Mouse (Mus musculus) MEL (cell line): ENCODE measurements around the gene Spint2. TPM values are rescaled to one million over a fixed set of nuclear protein-coding genes. Genes with fewer than 3 reads are reported as not detected.

ENCODE experiments used
- DNase-seq: peaks from one replicate; pipeline ENCODE4 v3.0.0; 2011; ENCODE audit warnings: low read depth, low spot score
- H3K27ac ChIP-seq: 2 replicates; pipeline ENCODE4 v1.5.1; 2012; ENCODE audit warnings: low read depth, mild to moderate bottlenecking, control low read depth, low read length, moderate library complexity; ENCODE audit not compliant: control insufficient read depth
- H3K27me3 ChIP-seq, 2 experiments: fragments of 150-350 bp in 1 of 2; sonication (generic) in 1 of 2; 2 replicates each; pipeline ENCODE4 v1.6.1; 2012; ENCODE audit warnings: low read length in 2 of 2, mild to moderate bottlenecking in 2 of 2, improper control_type of control experiment in 1 of 2, moderate library complexity in 1 of 2; ENCODE audit not compliant: insufficient read depth in 2 of 2, control insufficient read depth in 1 of 2
- H3K36me3 ChIP-seq, 2 experiments: 2 replicates each; pipeline ENCODE4 v1.6.1; 2012 to 2014; ENCODE audit warnings: low read length in 2 of 2, improper control_type of control experiment in 1 of 2, inconsistent platforms in 1 of 2, mild to moderate bottlenecking in 1 of 2; ENCODE audit not compliant: insufficient read depth in 2 of 2, control insufficient read depth in 1 of 2
- H3K4me1 ChIP-seq, 2 experiments: fragments of 150-350 bp in 1 of 2; sonication (generic) in 1 of 2; 2 replicates each; pipeline ENCODE4 v1.6.1; 2012; ENCODE audit warnings: low read length in 2 of 2, improper control_type of control experiment in 1 of 2, mild to moderate bottlenecking in 1 of 2; ENCODE audit not compliant: insufficient read depth in 2 of 2, control insufficient read depth in 1 of 2
- H3K4me3 ChIP-seq, 2 experiments: fragments of 150-350 bp in 1 of 2; sonication (generic) in 1 of 2; 2 replicates each; pipeline ENCODE4 v1.5.1; 2012; ENCODE audit warnings: low read depth in 2 of 2, low read length in 2 of 2, mild to moderate bottlenecking in 2 of 2, moderate library complexity in 2 of 2, control low read depth in 1 of 2, improper control_type of control experiment in 1 of 2; ENCODE audit not compliant: control insufficient read depth in 1 of 2, insufficient read depth in 1 of 2
- H3K79me2 ChIP-seq: 2 replicates; pipeline ENCODE4 v1.6.1; 2012; ENCODE audit warnings: mild to moderate bottlenecking, low read length, moderate library complexity; ENCODE audit not compliant: control insufficient read depth, poor library complexity, insufficient read depth
- H3K9ac ChIP-seq: 2 replicates; pipeline ENCODE4 v1.6.1; 2012; ENCODE audit warnings: low read depth, mild to moderate bottlenecking, control low read depth, low read length, moderate library complexity; ENCODE audit not compliant: control insufficient read depth, poor library complexity, severe bottlenecking
- H3K9me3 ChIP-seq: fragments of 150-350 bp; sonication (generic); replicated peaks from 2 replicates; pipeline ENCODE4 v1.6.1; 2012; ENCODE audit warnings: mild to moderate bottlenecking, low read length, improper control_type of control experiment, moderate library complexity; ENCODE audit not compliant: insufficient read depth
- CHD1 ChIP-seq: IDR thresholded peaks from 2 replicates; pipeline ENCODE4 v1.6.1; 2012; ENCODE audit warnings: low read depth, mild to moderate bottlenecking, inconsistent platforms, low read length, improper control_type of control experiment
- CHD2 ChIP-seq: IDR thresholded peaks from 2 replicates; pipeline ENCODE4 v1.6.1; 2011; ENCODE audit warnings: low read length, improper control_type of control experiment
- CTCF ChIP-seq, 3 experiments: IDR thresholded peaks in 2 of 3; conservative IDR thresholded peaks in 1 of 3; 2 replicates each; pipeline ENCODE4 v1.5.1; 2011 to 2012; ENCODE audit warnings: low read length in 3 of 3, low read depth in 2 of 3, mild to moderate bottlenecking in 2 of 3, improper control_type of control experiment in 1 of 3, inconsistent platforms in 1 of 3, mixed read lengths in 1 of 3, moderate library complexity in 1 of 3; ENCODE audit not compliant: control insufficient read depth in 1 of 3, insufficient read depth in 1 of 3, poor library complexity in 1 of 3, severe bottlenecking in 1 of 3
- E2F4 ChIP-seq: IDR thresholded peaks from 2 replicates; pipeline ENCODE4 v1.6.1; 2011; ENCODE audit warnings: low read depth, low read length, improper control_type of control experiment, borderline replicate concordance
- ELF1 ChIP-seq: IDR thresholded peaks from 2 replicates; pipeline ENCODE4 v1.6.1; 2014; ENCODE audit warnings: low read depth, mild to moderate bottlenecking, inconsistent platforms, low read length, improper control_type of control experiment, moderate library complexity
- ETS1 ChIP-seq: IDR thresholded peaks from 2 replicates; pipeline ENCODE4 v1.6.1; 2012; ENCODE audit warnings: low read depth, mild to moderate bottlenecking, inconsistent platforms, low read length, improper control_type of control experiment, moderate library complexity
- GABPA ChIP-seq: IDR thresholded peaks from 2 replicates; pipeline ENCODE4 v1.6.1; 2012; ENCODE audit warnings: low read depth, mild to moderate bottlenecking, inconsistent platforms, low read length, improper control_type of control experiment, moderate library complexity
- GATA1 ChIP-seq: IDR thresholded peaks from 2 replicates; pipeline ENCODE4 v1.6.1; 2011; ENCODE audit warnings: low read depth, low read length, improper control_type of control experiment
- HCFC1 ChIP-seq: IDR thresholded peaks from 2 replicates; pipeline ENCODE4 v1.6.1; 2012; ENCODE audit warnings: low read depth, mild to moderate bottlenecking, inconsistent platforms, low read length, improper control_type of control experiment, moderate library complexity
- JUND ChIP-seq: IDR thresholded peaks from 2 replicates; pipeline ENCODE4 v1.6.1; 2011; ENCODE audit warnings: low read depth, mild to moderate bottlenecking, improper control_type of control experiment, low read length
- MAFK ChIP-seq: IDR thresholded peaks from 2 replicates; pipeline ENCODE4 v1.6.1; 2011; ENCODE audit warnings: low read depth, mild to moderate bottlenecking, low read length, improper control_type of control experiment, borderline replicate concordance
- MAX ChIP-seq: IDR thresholded peaks from 2 replicates; pipeline ENCODE4 v1.6.1; 2011; ENCODE audit warnings: low read length, improper control_type of control experiment
- MEF2A ChIP-seq: IDR thresholded peaks from 2 replicates; pipeline ENCODE4 v1.6.1; 2014; ENCODE audit warnings: low read depth, mild to moderate bottlenecking, inconsistent platforms, low read length, improper control_type of control experiment; ENCODE audit not compliant: poor library complexity, insufficient replicate concordance, severe bottlenecking; ENCODE audit errors: extremely low read depth
- MXI1 ChIP-seq: IDR thresholded peaks from 2 replicates; pipeline ENCODE4 v1.6.1; 2011; ENCODE audit warnings: mild to moderate bottlenecking, low read depth, low read length, improper control_type of control experiment
- MYC ChIP-seq: IDR thresholded peaks from 2 replicates; pipeline ENCODE4 v1.6.1; 2011; ENCODE audit warnings: low read depth, mild to moderate bottlenecking, low read length, improper control_type of control experiment, moderate library complexity
- NRF1 ChIP-seq: IDR thresholded peaks from 2 replicates; pipeline ENCODE4 v1.6.1; 2014; ENCODE audit warnings: low read depth, mild to moderate bottlenecking, inconsistent platforms, low read length, improper control_type of control experiment, moderate library complexity; ENCODE audit not compliant: poor library complexity, insufficient read depth, severe bottlenecking
- POLR2A ChIP-seq, 2 experiments: IDR thresholded peaks; 2 replicates each; pipeline ENCODE4 v1.6.1; 2011 to 2012; ENCODE audit warnings: low read length in 2 of 2, mild to moderate bottlenecking in 2 of 2, control low read depth in 1 of 2, improper control_type of control experiment in 1 of 2, low read depth in 1 of 2, moderate library complexity in 1 of 2; ENCODE audit not compliant: control insufficient read depth in 1 of 2, insufficient read depth in 1 of 2, poor library complexity in 1 of 2
- POLR2AphosphoS2 ChIP-seq: IDR thresholded peaks from 2 replicates; pipeline ENCODE4 v1.6.1; 2011; ENCODE audit warnings: low read length, improper control_type of control experiment
- POLR2AphosphoS5 ChIP-seq: IDR thresholded peaks from 2 replicates; pipeline ENCODE4 v1.6.1; 2012; ENCODE audit warnings: low read depth, borderline replicate concordance, mild to moderate bottlenecking, inconsistent platforms, low read length, moderate library complexity, mixed read lengths
- RCOR1 ChIP-seq: IDR thresholded peaks from 2 replicates; pipeline ENCODE4 v1.6.1; 2012; ENCODE audit warnings: low read depth, mild to moderate bottlenecking, inconsistent platforms, low read length, improper control_type of control experiment
- SIN3A ChIP-seq: IDR thresholded peaks from 2 replicates; pipeline ENCODE4 v1.6.1; 2012; ENCODE audit warnings: low read length, improper control_type of control experiment, inconsistent platforms
- TAL1 ChIP-seq: IDR thresholded peaks from 2 replicates; pipeline ENCODE4 v1.6.1; 2012; ENCODE audit warnings: mild to moderate bottlenecking, inconsistent platforms, low read length, moderate library complexity, mixed read lengths
- TBP ChIP-seq: IDR thresholded peaks from 2 replicates; pipeline ENCODE4 v1.8.0; 2011; ENCODE audit warnings: low read depth, low read length, improper control_type of control experiment
- TCF12 ChIP-seq: IDR thresholded peaks from 2 replicates; pipeline ENCODE4 v1.6.1; 2014; ENCODE audit warnings: low read depth, mild to moderate bottlenecking, inconsistent platforms, low read length, improper control_type of control experiment, moderate library complexity
- UBTF ChIP-seq: IDR thresholded peaks from 2 replicates; pipeline ENCODE4 v1.6.1; 2012; ENCODE audit warnings: low read depth, mild to moderate bottlenecking, inconsistent platforms, low read length, improper control_type of control experiment, moderate library complexity, borderline replicate concordance; ENCODE audit not compliant: insufficient read depth
- ZKSCAN1 ChIP-seq: IDR thresholded peaks from 2 replicates; pipeline ENCODE4 v1.6.1; 2012; ENCODE audit warnings: low read depth, mild to moderate bottlenecking, inconsistent platforms, low read length, improper control_type of control experiment, moderate library complexity
- ZMIZ1 ChIP-seq: IDR thresholded peaks from 2 replicates; pipeline ENCODE4 v1.6.1; 2012; ENCODE audit warnings: low read depth, mild to moderate bottlenecking, inconsistent platforms, low read length, improper control_type of control experiment, moderate library complexity
- polyA plus RNA-seq, 2 experiments: library from polyadenylated mRNA; stranded (reverse) in 1 of 2; unstranded in 1 of 2; fragments of >175 nt in 1 of 2; fragments of >200 nt in 1 of 2; gene quantifications; 2 replicates each; pipeline versions ENCODE4 v1.2.1 to v1.2.4; 2012; ENCODE audit warnings: low replicate concordance in 2 of 2, low read depth in 1 of 2; ENCODE audit not compliant: insufficient read length in 2 of 2, insufficient read depth in 1 of 2, missing spikeins in 1 of 2
- total RNA-seq: library from RNA; depleted of rRNA; stranded (reverse); fragments of 300-350 nt; gene quantifications from 2 replicates; pipeline ENCODE4 v1.2.3, GENCODE M21; 2012

Gene Spint2
- total and polyA plus RNA-seq, 3 experiments, result 78.1 to 131 TPM; not detected in 1

DNA sequence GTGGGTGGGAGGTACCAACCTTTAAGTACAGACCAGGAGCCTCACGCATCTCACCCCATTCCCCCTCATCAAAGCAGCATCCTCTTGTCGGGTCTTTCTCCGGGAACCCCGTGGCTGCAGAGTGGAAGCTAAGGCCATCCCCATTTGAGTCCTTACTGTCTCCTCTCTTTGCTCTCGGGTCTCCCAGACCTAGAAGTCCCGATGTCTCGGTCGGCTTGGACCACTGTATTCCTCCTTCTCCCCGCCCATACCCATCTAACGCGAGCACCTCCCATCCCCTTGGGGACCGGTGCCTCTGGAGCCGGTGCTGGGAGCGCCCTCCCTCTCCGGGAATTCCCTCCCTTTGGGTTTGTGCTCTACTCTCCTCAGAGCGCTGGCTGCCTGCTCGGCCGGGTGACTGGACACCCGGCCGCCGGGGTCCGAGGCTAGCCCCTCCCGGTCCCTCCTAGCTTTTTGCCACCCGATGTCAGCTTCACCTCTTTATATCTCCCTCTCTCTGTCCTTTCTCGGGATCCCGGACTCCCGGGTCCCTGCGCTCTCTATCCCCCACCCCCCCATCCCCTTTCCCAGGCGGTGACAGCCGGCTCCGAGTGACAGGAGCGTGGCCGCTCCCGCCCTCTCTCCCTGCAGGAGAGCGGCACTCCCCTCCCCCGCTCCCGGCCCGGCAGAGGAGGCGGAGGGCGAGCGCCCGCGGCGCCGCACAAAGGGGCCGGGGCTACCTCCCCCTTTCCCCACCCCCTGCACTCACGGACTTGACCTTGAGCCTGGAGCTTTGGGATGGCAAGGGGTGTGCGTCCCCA, 23.0 kb upstream of the Spint2 start:
- TF ChIP-seq MYC (no peak), POLR2AphosphoS2 (no peak), POLR2A (IDR thresholded peaks at IDR 0.05; ENCODE audit: control insufficient read depth in 1 of 2, insufficient read depth in 1 of 2, low read depth in 1 of 2, low read length in 2 of 2, poor library complexity in 1 of 2) (no peak), TAL1 (no peak), CTCF (IDR thresholded peaks at IDR 0.05 in 2 of 3, conservative IDR thresholded peaks at IDR 0.05 in 1 of 3; ENCODE audit: control insufficient read depth in 1 of 3, insufficient read depth in 1 of 3, low read depth in 2 of 3, low read length in 3 of 3, poor library complexity in 1 of 3, severe bottlenecking in 1 of 3) (no peak), TCF12 (no peak), CHD2 (no peak), POLR2AphosphoS5 (no peak), GABPA (no peak), E2F4 (no peak), UBTF (no peak), MAFK (no peak), JUND (no peak), GATA1 (no peak), ZKSCAN1 (no peak), ELF1 (no peak), MEF2A (no peak), CHD1 (no peak)
- Histone ChIP-seq H3K36me3 (peaks cover 0 to 4% of the 10 kb centered on the region in 2 experiments; a peak in 2 of 4 replicates), H3K9me3 (no peaks in the 10 kb centered on the region), H3K9ac (peak overlapping the region; percentile 73), H3K4me3 (peak overlapping the region; percentile 52 to 65), H3K27me3 (no peaks in the 10 kb centered on the region), H3K27ac (no peak overlapping the region), H3K4me1 (peaks cover 3 to 7% of the 10 kb centered on the region in 2 experiments), H3K79me2 (no peaks in the 10 kb centered on the region; the same call in none of the 2 replicates)
- DNase-seq, result peak; percentile 39

DNA sequence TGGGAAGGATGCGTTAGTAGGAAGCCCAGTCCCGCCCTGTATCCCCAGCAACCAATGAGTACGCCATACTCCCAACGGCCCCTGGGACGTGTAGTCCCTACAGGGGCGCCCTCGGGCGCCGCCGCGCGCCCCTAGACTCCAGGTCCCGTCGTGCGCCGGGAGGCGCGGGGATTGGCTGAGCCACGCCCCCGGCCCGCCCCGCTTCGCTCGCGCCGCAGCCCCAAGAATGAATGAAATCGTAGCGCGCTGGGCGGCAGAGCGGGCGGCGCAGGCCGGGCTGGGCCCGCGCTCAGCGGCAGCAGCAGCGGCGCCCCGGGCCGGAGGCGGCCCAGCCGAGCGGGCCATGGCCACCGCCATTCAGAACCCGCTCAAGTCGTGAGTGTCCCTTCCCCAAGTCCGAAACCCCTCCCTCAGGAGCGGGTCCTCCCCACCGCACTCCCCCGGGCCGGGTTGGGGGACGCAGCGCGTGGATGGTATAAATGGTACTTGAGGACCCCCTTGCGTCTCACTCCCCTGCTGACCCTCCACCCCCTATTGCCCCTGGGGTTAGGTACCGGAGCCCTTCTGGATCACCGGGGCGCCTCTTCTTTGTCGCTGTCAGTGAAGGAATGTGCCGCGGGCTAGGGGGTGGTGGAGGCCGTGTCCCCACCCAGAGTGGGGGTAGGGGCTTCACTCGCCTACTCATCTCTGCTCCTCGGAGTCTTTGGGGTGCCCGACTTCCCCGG, 22.2 kb upstream of the Spint2 start, which contains the start of gene Dpf1:
Gene Dpf1, plus strand, starts transcription at position 214 of the 725 bp plus-strand sequence.
- H3K79me2 ChIP-seq, result no peaks in the 10 kb centered on the region; the same call in none of the 2 replicates
- peaks cover 3 to 5% of the 10 kb centered on the region in 2 experiments; a peak in 3 of 4 replicates for H3K4me1 ChIP-seq
- no peak within 1 kb of the TSS for H3K27ac ChIP-seq
- H3K27me3 ChIP-seq, result no peaks in the 10 kb centered on the region
- H3K9ac ChIP-seq, result peak within 1 kb of the TSS; percentile 73
- peak within 1 kb of the TSS; percentile 52 to 65 for H3K4me3 ChIP-seq
- no peaks in the 10 kb centered on the region for H3K9me3 ChIP-seq
- peak; percentile 92 for DNase-seq
- H3K36me3 ChIP-seq, result peaks cover 0 to 4% of the 10 kb centered on the region in 2 experiments; a peak in 1 of 4 replicates
- TF ChIP-seq CHD1 (no peak), TBP (peak; percentile 36; the same call in 1 of the 2 replicates), SIN3A (peak; percentile 48), UBTF (0 out of 2 replicates have a peak, but pooled peaks have one; percentile 79), POLR2AphosphoS2 (no peak), ETS1 (no peak), CTCF (IDR thresholded peaks at IDR 0.05 in 2 of 3, conservative IDR thresholded peaks at IDR 0.05 in 1 of 3; ENCODE audit: control insufficient read depth in 1 of 3, insufficient read depth in 1 of 3, low read depth in 2 of 3, low read length in 3 of 3, poor library complexity in 1 of 3, severe bottlenecking in 1 of 3) (no peak), MXI1 (peak; percentile 84), ZMIZ1 (no peak), HCFC1 (peak; percentile 96), NRF1 (peak; percentile 56), MAX (0 out of 2 replicates have a peak, but pooled peaks have one; percentile 47), MEF2A (no peak), RCOR1 (peak; percentile 94), ELF1 (peak; percentile 49; the same call in 1 of the 2 replicates), TCF12 (0 out of 2 replicates have a peak, but pooled peaks have one; percentile 32)
